Mouse (Mus musculus) myocyte (in vitro differentiated cells): ENCODE results near the gene Bend3. TPM values are rescaled to one million over a fixed set of nuclear protein-coding genes. Genes with fewer than 3 reads are reported as not detected.
A peak's percentile ranks its signal among the peaks of the same experiment; 100 is the strongest.

ENCODE experiments used
- H3K27me3 ChIP-seq: one replicate; pipeline ENCODE4 v1.6.1; 2011; ENCODE audit not compliant: control insufficient read depth, insufficient read depth, insufficient read length
- H3K36me3 ChIP-seq: one replicate; pipeline ENCODE4 v1.6.1; 2011; ENCODE audit not compliant: control insufficient read depth, insufficient read depth
- H3K4me2 ChIP-seq: one replicate; pipeline ENCODE4 v1.6.1; 2011; ENCODE audit warnings: low read depth, control low read depth
- H3K4me3 ChIP-seq: one replicate; pipeline ENCODE4 v1.5.1; 2011; ENCODE audit warnings: mild to moderate bottlenecking, control low read depth, moderate library complexity
- H3K79me2 ChIP-seq: one replicate; pipeline ENCODE4 v1.6.1; 2011; ENCODE audit not compliant: control insufficient read depth, insufficient read depth
- H3ac ChIP-seq: one replicate; pipeline ENCODE4 v1.6.1; 2011; ENCODE audit not compliant: control insufficient read depth, insufficient read length
- CEBPB ChIP-seq: IDR thresholded peaks from 2 replicates; pipeline ENCODE4 v1.6.1; 2011; ENCODE audit warnings: mild to moderate bottlenecking, moderate library complexity; ENCODE audit not compliant: poor library complexity, insufficient read depth, severe bottlenecking
- E2F4 ChIP-seq: IDR thresholded peaks from one replicate; pipeline ENCODE4 v1.6.1; 2011; ENCODE audit warnings: mild to moderate bottlenecking, control low read depth, moderate library complexity; ENCODE audit not compliant: insufficient read depth
- MAX ChIP-seq: IDR thresholded peaks from one replicate; pipeline ENCODE4 v1.6.1; 2011; ENCODE audit warnings: low read depth, mild to moderate bottlenecking, control low read depth
- MYOD1 ChIP-seq, 3 experiments: IDR thresholded peaks; one replicate each; pipeline ENCODE4 v1.6.1; 2011; ENCODE audit warnings: control low read depth in 2 of 3, low read depth in 2 of 3, mild to moderate bottlenecking in 2 of 3, moderate library complexity in 1 of 3; ENCODE audit not compliant: insufficient read length in 2 of 3, control insufficient read depth in 1 of 3
- MYOG ChIP-seq, 3 experiments: IDR thresholded peaks; one replicate each; pipeline ENCODE4 v1.6.1; 2011; ENCODE audit warnings: control low read depth in 2 of 3, low read depth in 2 of 3, mild to moderate bottlenecking in 2 of 3; ENCODE audit not compliant: insufficient read length in 2 of 3, control insufficient read depth in 1 of 3, insufficient read depth in 1 of 3
- POLR2A ChIP-seq: IDR thresholded peaks from one replicate; pipeline ENCODE4 v1.6.1; 2011; ENCODE audit warnings: low read depth, mild to moderate bottlenecking, control low read depth, moderate library complexity; ENCODE audit not compliant: insufficient read length
- POLR2AphosphoS2 ChIP-seq: IDR thresholded peaks from one replicate; pipeline ENCODE4 v1.6.1; 2011; ENCODE audit warnings: low read depth, control low read depth; ENCODE audit not compliant: insufficient read length
- REST ChIP-seq: IDR thresholded peaks from one replicate; pipeline ENCODE4 v1.6.1; 2011; ENCODE audit warnings: mild to moderate bottlenecking, control low read depth, moderate library complexity; ENCODE audit not compliant: insufficient read depth, insufficient read length
- SRF ChIP-seq: IDR thresholded peaks from one replicate; pipeline ENCODE4 v1.6.1; 2011; ENCODE audit warnings: low read depth; ENCODE audit not compliant: control insufficient read depth, insufficient read length
- TCF12 ChIP-seq: IDR thresholded peaks from one replicate; pipeline ENCODE4 v1.6.1; 2011; ENCODE audit warnings: mild to moderate bottlenecking, control low read depth; ENCODE audit not compliant: poor library complexity, insufficient read depth, severe bottlenecking
- TCF3 ChIP-seq: IDR thresholded peaks from one replicate; pipeline ENCODE4 v1.6.1; 2011; ENCODE audit warnings: low read depth, control low read depth; ENCODE audit not compliant: insufficient read length
- USF1 ChIP-seq: IDR thresholded peaks from one replicate; pipeline ENCODE4 v1.6.1; 2011; ENCODE audit warnings: low read depth, mild to moderate bottlenecking, control low read depth, moderate library complexity
- polyA plus RNA-seq: library from polyadenylated mRNA; unstranded; fragments of >200 nt; fragmentation: generic; extraction: Trizol; gene quantifications from one replicate; pipeline ENCODE4 v1.2.1, GENCODE M21; 2012; ENCODE audit warnings: missing spikeins

Bend3 gene
- 3.0 TPM for polyA plus RNA-seq

DNA sequence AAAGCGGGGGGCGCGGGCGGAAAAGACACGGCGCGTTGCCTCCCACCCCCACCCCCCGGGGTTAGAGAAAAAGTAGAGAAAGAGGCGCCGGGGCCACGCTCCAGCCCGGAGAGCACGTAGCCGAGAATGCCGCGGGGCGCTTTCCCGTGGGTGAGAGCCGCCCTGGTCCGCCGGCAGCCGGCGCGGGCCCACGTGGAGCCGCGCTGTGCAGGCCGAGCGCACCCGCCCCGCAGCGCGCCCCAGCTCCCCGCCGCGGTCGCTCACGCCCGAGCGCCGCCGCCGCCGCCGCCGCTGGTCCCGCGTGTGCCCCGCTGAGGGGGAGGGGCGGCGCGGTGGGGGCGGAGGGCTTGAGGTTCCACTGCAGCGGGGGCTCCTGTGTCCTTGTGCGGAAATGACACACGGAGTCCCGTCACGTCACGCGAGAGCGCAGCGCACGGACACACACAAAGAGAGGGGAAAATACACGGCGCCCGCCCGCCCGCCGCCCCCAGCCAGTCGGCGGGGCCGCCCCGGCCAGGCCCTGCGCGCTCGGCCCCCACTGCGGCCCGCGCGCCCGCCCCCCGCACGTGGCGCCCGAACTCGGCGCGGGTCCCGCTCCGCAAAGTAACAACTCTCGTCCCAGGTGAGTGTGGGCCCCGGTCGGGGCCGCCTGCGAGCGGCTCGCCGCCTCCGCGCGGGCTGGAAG is at the start of gene Bend3:
Gene Bend3 (plus strand): TSS at position 81 of the 685 bp plus-strand sequence.
- Histone ChIP-seq H3ac (peak within 1 kb of the TSS; percentile 67), H3K79me2 (peaks cover 17% of the 10 kb centered on the region), H3K27me3 (no peaks in the 10 kb centered on the region), H3K4me3 (peak within 1 kb of the TSS; percentile 44), H3K36me3 (no peaks in the 10 kb centered on the region), H3K4me2 (peak within 1 kb of the TSS; percentile 69)
- no peak for TF ChIP-seq MYOG (IDR thresholded peaks at IDR 0.05; ENCODE audit: control insufficient read depth in 1 of 3, insufficient read depth in 1 of 3, insufficient read length in 2 of 3, low read depth in 2 of 3)
- TF ChIP-seq CEBPB = no peak
- peak; percentile 35 for TF ChIP-seq POLR2A

DNA sequence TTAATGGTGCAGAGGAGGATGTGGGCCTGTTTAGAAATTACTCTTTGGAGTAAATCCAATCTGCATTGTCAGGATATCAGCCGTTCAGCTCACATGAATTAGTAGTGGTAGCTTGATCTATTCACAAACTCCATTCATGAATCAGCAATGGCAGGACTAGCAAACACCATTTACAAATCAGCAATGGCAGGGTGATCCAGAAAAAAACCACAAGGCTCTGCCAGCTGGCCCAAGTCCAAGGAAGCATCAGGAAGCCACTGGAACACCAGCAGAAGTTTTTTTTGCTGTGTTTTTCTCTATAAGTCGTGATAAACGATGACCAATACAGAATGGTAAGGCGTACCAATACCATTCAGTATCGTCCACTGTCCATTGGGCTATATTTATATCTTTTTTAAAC is 48.0 kb upstream of the Bend3 start:
- Histone ChIP-seq H3K27me3 (no peaks in the 10 kb centered on the region), H3ac (no peak overlapping the region), H3K36me3 (no peaks in the 10 kb centered on the region), H3K4me2 (no peak overlapping the region), H3K79me2 (no peaks in the 10 kb centered on the region), H3K4me3 (no peak overlapping the region)
- TF ChIP-seq TCF3 (no peak), SRF (no peak), TCF12 (no peak), E2F4 (no peak), MYOD1 (IDR thresholded peaks at IDR 0.05; ENCODE audit: control insufficient read depth in 1 of 3, insufficient read length in 2 of 3, low read depth in 2 of 3) (no peak), REST (no peak), MAX (no peak), POLR2A (no peak), CEBPB (no peak), USF1 (no peak), MYOG (IDR thresholded peaks at IDR 0.05; ENCODE audit: control insufficient read depth in 1 of 3, insufficient read depth in 1 of 3, insufficient read length in 2 of 3, low read depth in 2 of 3) (no peak), POLR2AphosphoS2 (no peak)

DNA sequence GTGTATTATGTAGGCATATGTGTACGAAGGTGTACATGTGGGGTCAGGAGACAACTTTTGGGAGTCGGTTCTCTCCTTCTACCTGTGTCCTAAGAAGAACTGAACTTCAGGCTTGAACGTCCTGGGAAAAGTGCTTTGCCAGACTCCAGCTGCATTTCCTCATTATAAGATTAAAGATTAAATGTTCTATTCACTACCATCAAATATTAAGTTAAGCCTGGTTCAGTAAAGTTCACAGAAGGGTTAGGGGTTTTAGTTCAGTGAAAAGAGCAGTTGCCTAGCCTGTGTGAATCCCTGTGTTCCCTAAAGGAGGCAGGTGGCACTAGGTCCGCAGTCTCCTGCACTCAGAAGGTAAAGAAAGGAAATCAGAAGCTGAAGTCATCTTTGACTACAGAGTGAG is 44.3 kb upstream of the Bend3 start:
- Histone ChIP-seq H3K4me2 (no peak overlapping the region), H3K36me3 (no peaks in the 10 kb centered on the region), H3K79me2 (no peaks in the 10 kb centered on the region), H3ac (no peak overlapping the region), H3K27me3 (no peaks in the 10 kb centered on the region), H3K4me3 (no peak overlapping the region)
- TF ChIP-seq REST (no peak), POLR2AphosphoS2 (no peak)

DNA sequence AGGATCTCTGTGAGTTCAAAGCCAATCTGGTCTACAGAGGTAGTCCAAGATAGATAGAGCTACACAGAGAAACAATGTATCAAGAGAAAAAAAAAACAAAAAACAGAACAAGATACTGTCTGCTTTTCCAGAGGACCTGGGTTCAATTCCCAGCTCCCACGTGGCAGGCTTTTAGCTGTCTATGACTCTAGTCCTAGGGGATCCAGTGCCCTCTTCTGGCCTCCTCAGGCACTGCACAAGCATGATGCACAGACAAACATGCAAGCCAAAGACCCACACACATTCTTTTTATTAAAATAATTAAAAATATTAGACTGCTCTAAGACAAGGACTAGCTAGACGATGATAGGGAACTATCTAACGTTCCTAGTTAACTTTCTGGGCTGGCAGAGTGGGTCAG is 42.9 kb upstream of the Bend3 start:
- no peak for TF ChIP-seq TCF12
- no peak for TF ChIP-seq MAX
- no peak for TF ChIP-seq POLR2A
- no peak for TF ChIP-seq POLR2AphosphoS2
- TF ChIP-seq E2F4 = no peak
- TF ChIP-seq REST = no peak
- no peak for TF ChIP-seq TCF3
- TF ChIP-seq USF1 = no peak
- no peak for TF ChIP-seq MYOD1 (IDR thresholded peaks at IDR 0.05; ENCODE audit: control insufficient read depth in 1 of 3, insufficient read length in 2 of 3, low read depth in 2 of 3)
- TF ChIP-seq CEBPB = no peak
- TF ChIP-seq SRF = no peak
- no peak overlapping the region for H3K4me3 ChIP-seq
- no peak overlapping the region for H3ac ChIP-seq
- H3K36me3 ChIP-seq = no peaks in the 10 kb centered on the region
- no peaks in the 10 kb centered on the region for H3K79me2 ChIP-seq
- H3K27me3 ChIP-seq = no peaks in the 10 kb centered on the region
- H3K4me2 ChIP-seq = no peak overlapping the region

DNA sequence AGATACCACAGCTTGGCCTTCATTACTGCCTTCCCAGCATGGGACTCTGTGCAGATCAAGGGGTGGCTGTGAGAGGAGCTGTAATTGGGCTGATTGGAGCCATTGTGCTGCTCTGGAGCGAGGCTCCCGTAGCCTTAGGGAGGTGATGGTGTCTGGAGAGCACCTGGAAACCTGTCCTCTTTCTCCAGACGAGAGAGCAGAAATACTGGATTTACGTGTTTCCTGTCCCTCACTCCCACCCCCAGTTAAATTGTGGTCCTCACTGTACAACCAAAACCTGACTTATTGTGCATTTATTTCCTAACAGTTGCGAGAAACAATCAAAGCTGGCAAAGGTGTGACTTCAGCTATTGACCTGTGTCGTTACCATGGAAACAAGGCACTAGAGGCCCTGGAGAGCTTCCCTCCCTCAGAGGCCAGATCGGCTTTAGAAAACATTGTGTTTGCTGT is 39.1 kb upstream of the Bend3 start:
- Histone ChIP-seq H3K79me2 (no peaks in the 10 kb centered on the region), H3K36me3 (no peaks in the 10 kb centered on the region), H3K4me3 (no peak overlapping the region), H3K4me2 (no peak overlapping the region), H3ac (no peak overlapping the region), H3K27me3 (no peaks in the 10 kb centered on the region)
- no peak for TF ChIP-seq POLR2AphosphoS2
